Mouse (Mus musculus) bone marrow macrophage, adult 2 months (primary cell): Measurements from ENCODE around the gene Trim46.

Experiments used
- CTCF ChIP-seq: IDR thresholded peaks from 2 replicates; pipeline ENCODE4 v1.5.1; 2012; ENCODE audit warnings: low read depth, mild to moderate bottlenecking, low read length, moderate library complexity
- POLR2A ChIP-seq: IDR thresholded peaks from 2 replicates; pipeline ENCODE4 v1.6.1; 2012; ENCODE audit warnings: mild to moderate bottlenecking, low read depth, low read length, borderline replicate concordance

DNA sequence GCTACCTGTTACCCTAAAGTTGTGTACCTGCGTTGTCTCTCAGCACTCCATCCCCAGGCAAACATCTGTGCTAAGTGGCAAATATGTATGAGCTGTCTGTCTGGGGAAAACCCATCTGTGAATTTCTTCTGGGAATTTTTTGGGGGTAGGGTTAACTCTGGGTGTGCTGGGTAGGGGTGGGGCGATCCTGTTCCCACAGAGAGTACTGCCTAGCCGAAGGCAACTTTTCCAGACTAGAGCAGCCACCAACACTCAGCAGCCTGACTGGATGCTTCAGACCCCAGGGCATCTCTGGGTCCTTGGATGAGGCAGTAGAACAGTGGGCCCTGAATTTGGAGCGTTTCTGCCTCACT, 36.2 kb upstream of the Trim46 start:
- no peak for TF ChIP-seq POLR2A
- TF ChIP-seq CTCF = no peak
